Mouse (Mus musculus): ENCODE results near the gene Rimbp2. TPM values are rescaled to one million over a fixed set of nuclear protein-coding genes. Genes with fewer than 3 reads are reported as not detected.

Gene Rimbp2
- polyA plus RNA-seq, 1 experiment from 2014 or later: not detected

DNA sequence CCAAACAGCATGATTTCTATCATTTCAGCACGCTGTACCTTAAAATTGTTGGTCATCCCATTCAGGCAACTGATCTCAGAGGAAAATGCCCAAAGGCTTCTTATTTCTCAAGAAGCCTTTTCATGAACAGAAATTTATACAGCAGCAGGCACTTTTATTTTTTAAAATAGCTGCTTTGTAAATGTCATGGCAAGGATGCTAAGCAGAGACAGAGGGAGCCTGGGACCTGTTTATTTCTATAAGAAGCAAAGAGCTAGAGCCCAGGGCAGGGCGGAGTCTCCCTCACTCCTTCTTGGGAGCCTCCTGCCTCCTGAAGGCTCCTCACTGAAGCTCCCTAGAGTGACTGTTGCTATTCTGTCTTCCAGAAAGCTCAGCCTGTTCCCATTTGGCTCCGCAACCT, 40.9 kb downstream of the Rimbp2 start:
- H3K9ac ChIP-seq (ENCODE audit: low read depth, low read length): no peak overlapping the region
- 75% methylated on average over 3 of the region's 3 CpGs for WGBS (ENCODE audit: insufficient replicate concordance)
- no peak overlapping the region for H3K4me2 ChIP-seq (ENCODE audit: low read depth, low read length)
- no peaks in the 10 kb centered on the region for H3K4me1 ChIP-seq (ENCODE audit: control insufficient read depth, low read depth, low read length)
- no peak overlapping the region for H3K27ac ChIP-seq (ENCODE audit: low read length)
- H3K4me3 ChIP-seq (ENCODE audit: low read depth, low read length): no peak overlapping the region
- no peaks in the 10 kb centered on the region for H3K36me3 ChIP-seq (ENCODE audit: control insufficient read depth, insufficient read depth)
- H3K27me3 ChIP-seq (ENCODE audit: control insufficient read depth, insufficient read depth, low read depth, low read length): no peaks in the 10 kb centered on the region
- no peak for ATAC-seq (ENCODE audit: low read depth)
- no peaks in the 10 kb centered on the region; the same call in 1 of the 2 replicates for H3K9me3 ChIP-seq (replicated peaks; ENCODE audit: control insufficient read depth, low read length)

DNA sequence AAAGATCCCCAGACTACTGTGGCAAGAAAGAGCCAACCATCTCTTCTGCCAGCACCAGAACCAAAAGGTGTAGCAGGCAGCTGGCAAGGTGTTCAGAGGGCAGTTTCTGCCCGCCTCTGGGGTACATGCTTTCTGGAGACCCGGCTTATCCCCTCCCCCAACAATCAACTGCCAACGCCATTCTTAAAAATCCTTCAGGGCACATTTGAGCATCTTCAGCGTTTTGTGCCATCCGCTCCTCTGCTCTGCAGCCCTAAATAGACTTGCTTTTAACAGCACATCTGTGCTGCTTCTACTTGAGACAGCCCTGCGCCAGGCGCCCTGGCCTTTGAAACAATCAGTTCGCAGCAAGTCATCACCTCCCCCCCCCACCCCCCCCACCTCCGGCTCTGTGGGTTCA, 41.7 kb downstream of the Rimbp2 start:
- H3K27ac ChIP-seq (ENCODE audit: low read length): no peak overlapping the region
- no peaks in the 10 kb centered on the region for H3K36me3 ChIP-seq (ENCODE audit: control insufficient read depth, insufficient read depth)
- H3K4me2 ChIP-seq (ENCODE audit: low read depth, low read length): no peak overlapping the region
- H3K4me3 ChIP-seq (ENCODE audit: low read depth, low read length): no peak overlapping the region
- H3K27me3 ChIP-seq (ENCODE audit: control insufficient read depth, insufficient read depth, low read depth, low read length): no peaks in the 10 kb centered on the region
- 74% methylated on average over 8 of the region's 9 CpGs for WGBS (ENCODE audit: insufficient replicate concordance)
- no peak overlapping the region for H3K9ac ChIP-seq (ENCODE audit: low read depth, low read length)
- ATAC-seq (ENCODE audit: low read depth): no peak
- H3K9me3 ChIP-seq (replicated peaks; ENCODE audit: control insufficient read depth, low read length): no peaks in the 10 kb centered on the region; the same call in 1 of the 2 replicates
- H3K4me1 ChIP-seq (ENCODE audit: control insufficient read depth, low read depth, low read length): no peaks in the 10 kb centered on the region

DNA sequence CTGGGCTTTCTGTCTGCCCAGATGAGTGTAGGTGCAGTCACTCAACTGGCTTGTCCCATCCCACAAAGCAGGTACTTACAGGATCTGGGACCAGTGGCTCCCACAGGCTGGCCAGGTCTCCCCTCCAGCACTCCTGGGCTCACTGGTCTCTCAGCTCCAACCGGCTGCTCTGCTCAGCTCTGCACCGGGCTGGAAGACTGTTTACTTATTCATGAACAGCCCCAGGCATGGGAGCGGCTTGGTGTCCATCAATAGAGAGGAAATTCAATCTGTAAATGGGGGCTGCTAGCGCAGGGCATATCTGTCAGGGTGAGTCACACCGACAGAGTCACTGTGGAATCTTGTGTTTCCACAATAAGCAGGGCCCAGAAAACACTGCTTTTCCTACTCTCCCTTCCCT, 49.2 kb downstream of the Rimbp2 start:
- no peak overlapping the region for H3K4me2 ChIP-seq (ENCODE audit: low read depth, low read length)
- no peak overlapping the region for H3K27ac ChIP-seq (ENCODE audit: low read length)
- H3K4me1 ChIP-seq (ENCODE audit: control insufficient read depth, low read depth, low read length): no peaks in the 10 kb centered on the region
- H3K9me3 ChIP-seq (replicated peaks; ENCODE audit: control insufficient read depth, low read length): no peaks in the 10 kb centered on the region
- H3K9ac ChIP-seq (ENCODE audit: low read depth, low read length): no peak overlapping the region
- no peak for ATAC-seq (ENCODE audit: low read depth)
- no peaks in the 10 kb centered on the region for H3K36me3 ChIP-seq (ENCODE audit: control insufficient read depth, insufficient read depth)
- H3K27me3 ChIP-seq (ENCODE audit: control insufficient read depth, insufficient read depth, low read depth, low read length): no peaks in the 10 kb centered on the region
- 31% methylated on average over 5 of the region's 5 CpGs for WGBS (ENCODE audit: insufficient replicate concordance)
- no peak overlapping the region for H3K4me3 ChIP-seq (ENCODE audit: low read depth, low read length)

DNA sequence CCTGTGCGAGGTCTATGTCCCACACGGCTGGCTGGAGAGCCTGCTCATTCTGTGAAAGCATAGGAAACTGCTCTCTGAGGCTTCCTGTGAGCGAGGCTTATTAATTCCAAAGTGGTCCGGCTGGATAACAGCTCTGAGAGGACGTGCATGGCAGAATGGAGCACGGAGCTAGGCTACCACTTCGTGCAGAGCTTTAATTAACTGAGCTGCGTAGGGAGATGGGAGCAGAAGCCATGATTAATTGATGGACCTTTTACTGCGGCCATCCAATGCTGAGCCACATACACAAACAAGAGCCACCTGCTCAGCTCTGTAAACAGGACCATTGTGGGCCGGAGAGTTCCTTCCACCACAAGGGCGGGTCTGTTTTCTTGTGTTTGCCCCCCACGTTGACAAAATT, 50.2 kb downstream of the Rimbp2 start:
- no peaks in the 10 kb centered on the region for H3K4me1 ChIP-seq (ENCODE audit: control insufficient read depth, low read depth, low read length)
- no peak overlapping the region for H3K4me3 ChIP-seq (ENCODE audit: low read depth, low read length)
- no peak for ATAC-seq (ENCODE audit: low read depth)
- no peaks in the 10 kb centered on the region for H3K9me3 ChIP-seq (replicated peaks; ENCODE audit: control insufficient read depth, low read length)
- H3K27ac ChIP-seq (ENCODE audit: low read length): no peak overlapping the region
- no peak overlapping the region for H3K4me2 ChIP-seq (ENCODE audit: low read depth, low read length)
- H3K27me3 ChIP-seq (ENCODE audit: control insufficient read depth, insufficient read depth, low read depth, low read length): no peaks in the 10 kb centered on the region
- no peak overlapping the region for H3K9ac ChIP-seq (ENCODE audit: low read depth, low read length)
- 48% methylated on average over 12 of the region's 12 CpGs for WGBS (ENCODE audit: insufficient replicate concordance)
- no peaks in the 10 kb centered on the region for H3K36me3 ChIP-seq (ENCODE audit: control insufficient read depth, insufficient read depth)

DNA sequence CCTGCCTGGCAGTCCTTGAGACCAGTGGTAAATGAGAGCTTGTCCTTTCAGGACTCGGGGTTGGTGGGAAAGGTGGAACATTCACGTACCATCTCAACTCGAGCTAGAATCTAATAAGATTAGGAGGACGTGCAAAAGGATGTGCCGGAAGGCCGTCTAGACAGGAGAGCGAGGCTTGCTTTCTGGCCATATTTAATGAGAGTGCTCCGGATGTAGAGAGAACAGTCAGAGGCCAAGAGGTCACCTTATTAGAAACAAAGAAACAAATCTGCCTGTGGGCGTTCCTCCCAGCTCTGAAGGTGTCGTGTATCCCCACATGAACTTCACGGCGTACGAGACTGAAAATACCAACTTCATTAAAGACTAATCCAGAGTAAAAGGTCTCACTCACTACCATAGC, 53.3 kb downstream of the Rimbp2 start:
- Histone ChIP-seq H3K36me3 (ENCODE audit: control insufficient read depth, insufficient read depth) (no peaks in the 10 kb centered on the region), H3K9ac (ENCODE audit: low read depth, low read length) (no peak overlapping the region), H3K4me3 (ENCODE audit: low read depth, low read length) (no peak overlapping the region), H3K27me3 (ENCODE audit: control insufficient read depth, insufficient read depth, low read depth, low read length) (no peaks in the 10 kb centered on the region), H3K4me2 (ENCODE audit: low read depth, low read length) (no peak overlapping the region), H3K9me3 (replicated peaks; ENCODE audit: control insufficient read depth, low read length) (no peaks in the 10 kb centered on the region; the same call in 1 of the 2 replicates), H3K27ac (ENCODE audit: low read length) (no peak overlapping the region), H3K4me1 (ENCODE audit: control insufficient read depth, low read depth, low read length) (no peaks in the 10 kb centered on the region)
- ATAC-seq (ENCODE audit: low read depth): no peak
- WGBS (ENCODE audit: insufficient replicate concordance): 70% methylated on average over 13 of the region's 13 CpGs

DNA sequence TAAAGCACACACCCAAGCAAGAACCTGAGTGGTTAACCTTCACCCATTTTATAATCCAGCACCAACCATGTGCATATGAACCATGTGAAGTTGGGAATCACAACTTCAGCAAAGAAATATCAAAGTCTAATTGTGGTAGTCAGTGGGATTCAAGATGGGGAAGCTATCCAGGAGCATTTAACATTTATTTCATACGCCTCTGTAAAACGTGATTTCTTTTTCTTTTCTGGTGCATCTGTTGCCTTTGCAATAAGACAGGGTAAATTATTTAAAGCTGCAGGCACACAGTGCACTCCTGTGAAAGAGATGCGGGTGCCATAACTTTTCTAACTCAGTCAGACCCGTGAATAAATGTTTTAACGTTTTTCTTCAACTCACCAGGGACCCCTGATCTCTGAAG, 58.4 kb downstream of the Rimbp2 start:
- Histone ChIP-seq H3K4me2 (ENCODE audit: low read depth, low read length) (no peak overlapping the region), H3K9me3 (replicated peaks; ENCODE audit: control insufficient read depth, low read length) (no peaks in the 10 kb centered on the region; the same call in 1 of the 2 replicates), H3K9ac (ENCODE audit: low read depth, low read length) (no peak overlapping the region), H3K27me3 (ENCODE audit: control insufficient read depth, insufficient read depth, low read depth, low read length) (no peaks in the 10 kb centered on the region), H3K4me1 (ENCODE audit: control insufficient read depth, low read depth, low read length) (no peaks in the 10 kb centered on the region), H3K27ac (ENCODE audit: low read length) (no peak overlapping the region), H3K4me3 (ENCODE audit: low read depth, low read length) (no peak overlapping the region), H3K36me3 (ENCODE audit: control insufficient read depth, insufficient read depth) (no peaks in the 10 kb centered on the region)
- ATAC-seq (ENCODE audit: low read depth): no peak
- WGBS (ENCODE audit: insufficient replicate concordance): 55% methylated on average over 5 of the region's 5 CpGs

DNA sequence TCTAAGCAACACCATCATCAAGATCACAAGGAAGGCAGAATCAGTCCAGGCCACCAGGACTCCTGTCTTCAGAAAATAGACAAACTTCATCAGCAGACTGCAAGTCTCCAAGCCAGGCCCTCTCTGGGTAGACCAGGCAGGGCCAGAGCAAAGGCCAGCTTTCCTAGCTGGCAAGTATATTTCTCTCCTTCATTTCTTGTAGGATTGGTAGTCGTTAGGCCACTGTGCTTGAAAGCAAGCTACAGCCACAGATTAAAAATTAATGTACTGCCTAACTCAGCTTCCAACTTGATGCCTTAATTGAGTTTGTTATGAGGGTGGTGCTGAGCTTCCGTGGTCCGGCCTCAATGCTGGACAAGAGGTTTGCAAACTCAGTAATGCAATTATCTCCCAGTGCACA, 65.7 kb downstream of the Rimbp2 start:
- no peak overlapping the region for H3K27ac ChIP-seq (ENCODE audit: low read length)
- no peaks in the 10 kb centered on the region for H3K9me3 ChIP-seq (replicated peaks; ENCODE audit: control insufficient read depth, low read length)
- H3K36me3 ChIP-seq (ENCODE audit: control insufficient read depth, insufficient read depth): no peaks in the 10 kb centered on the region
- no peak for ATAC-seq (ENCODE audit: low read depth)
- no peaks in the 10 kb centered on the region for H3K27me3 ChIP-seq (ENCODE audit: control insufficient read depth, insufficient read depth, low read depth, low read length)
- H3K4me2 ChIP-seq (ENCODE audit: low read depth, low read length): no peak overlapping the region
- no peak overlapping the region for H3K9ac ChIP-seq (ENCODE audit: low read depth, low read length)
- no peak overlapping the region for H3K4me3 ChIP-seq (ENCODE audit: low read depth, low read length)
- 56% methylated on average over 3 of the region's 3 CpGs for WGBS (ENCODE audit: insufficient replicate concordance)
- no peaks in the 10 kb centered on the region for H3K4me1 ChIP-seq (ENCODE audit: control insufficient read depth, low read depth, low read length)

DNA sequence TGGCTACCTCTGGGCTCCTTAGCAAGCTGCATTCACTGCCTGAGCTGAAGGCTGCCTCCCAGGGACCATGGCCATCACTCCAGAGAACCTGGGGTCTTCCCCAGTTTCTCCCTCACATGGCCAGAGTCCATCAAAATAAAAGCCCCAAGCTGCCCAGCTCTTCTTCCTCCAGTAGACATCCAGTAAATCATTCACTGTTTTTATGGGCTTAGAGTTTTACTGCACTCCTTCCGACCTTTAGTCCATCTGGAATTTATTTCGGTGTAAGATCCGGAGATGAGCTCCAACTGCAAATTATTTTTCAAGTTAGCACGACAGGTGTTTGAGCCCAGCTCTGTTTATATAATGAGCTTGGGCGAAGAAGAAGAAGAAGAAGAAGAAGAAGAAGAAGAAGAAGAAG, 69.0 kb downstream of the Rimbp2 start:
- Histone ChIP-seq H3K9me3 (replicated peaks; ENCODE audit: control insufficient read depth, low read length) (no peaks in the 10 kb centered on the region), H3K9ac (ENCODE audit: low read depth, low read length) (no peak overlapping the region), H3K4me3 (ENCODE audit: low read depth, low read length) (no peak overlapping the region), H3K36me3 (ENCODE audit: control insufficient read depth, insufficient read depth) (no peaks in the 10 kb centered on the region), H3K4me2 (ENCODE audit: low read depth, low read length) (no peak overlapping the region), H3K27ac (ENCODE audit: low read length) (no peak overlapping the region), H3K4me1 (ENCODE audit: control insufficient read depth, low read depth, low read length) (no peaks in the 10 kb centered on the region), H3K27me3 (ENCODE audit: control insufficient read depth, insufficient read depth, low read depth, low read length) (no peaks in the 10 kb centered on the region)
- WGBS (ENCODE audit: insufficient replicate concordance): 64% methylated on average over 5 of the region's 5 CpGs
- ATAC-seq (ENCODE audit: low read depth): no peak

DNA sequence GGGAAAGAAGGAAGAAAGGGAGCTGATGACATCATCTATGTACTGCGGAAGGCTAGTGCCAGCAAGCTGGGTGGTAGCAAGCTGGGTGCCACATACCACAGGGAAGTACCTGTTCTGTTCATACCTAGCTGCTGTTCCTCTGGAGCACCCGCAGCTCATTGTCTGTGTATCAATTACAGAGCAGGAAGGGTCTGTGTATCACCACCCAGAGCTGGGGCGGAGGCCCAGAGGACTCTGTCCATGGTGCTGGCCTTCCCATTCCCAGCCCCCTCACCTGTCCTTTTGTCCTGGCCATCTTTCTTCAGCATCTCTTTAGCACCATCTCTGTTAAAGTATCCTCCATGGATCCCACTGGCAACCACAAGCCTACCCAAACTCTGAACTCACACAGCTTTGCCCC, 74.2 kb downstream of the Rimbp2 start:
- Histone ChIP-seq H3K4me2 (ENCODE audit: low read depth, low read length) (no peak overlapping the region), H3K27ac (ENCODE audit: low read length) (no peak overlapping the region), H3K4me1 (ENCODE audit: control insufficient read depth, low read depth, low read length) (no peaks in the 10 kb centered on the region), H3K9ac (ENCODE audit: low read depth, low read length) (no peak overlapping the region), H3K4me3 (ENCODE audit: low read depth, low read length) (no peak overlapping the region), H3K27me3 (ENCODE audit: control insufficient read depth, insufficient read depth, low read depth, low read length) (no peaks in the 10 kb centered on the region), H3K9me3 (replicated peaks; ENCODE audit: control insufficient read depth, low read length) (no peaks in the 10 kb centered on the region), H3K36me3 (ENCODE audit: control insufficient read depth, insufficient read depth) (no peaks in the 10 kb centered on the region)
- ATAC-seq (ENCODE audit: low read depth): no peak
- 38% methylated on average over 3 of the region's 3 CpGs for WGBS (ENCODE audit: insufficient replicate concordance)

Measured in liver, embryonic 16.5 days (tissue).